Mouse (Mus musculus) layer of hippocampus, postnatal 14 days (tissue): ENCODE measurements at regions not wholly inside any gene's neighbourhood (a gene's known extent, or its start where the extent isn't known, plus 50 kb on each side); places are given as distances from the start of the nearest gene placed in this dataset.

Experiments used
- DNase-seq, 2 experiments: peaks; one replicate each; pipeline ENCODE4 v3.0.0; 2021 to 2022; ENCODE audit warnings: low spot score in 2 of 2, mixed read lengths in 1 of 2

GRCm38 (mm10) chr2:81407372-81407771 lies 645.6 kb upstream of the Zfp804a start:
- DNase-seq: no peak

GRCm38 (mm10) chr2:81411751-81412150 lies 641.3 kb upstream of the Zfp804a start:
- no peak for DNase-seq

- DNase-seq: no peak
These were observed 621.6 kb upstream of the Zfp804a start for GRCm38 (mm10) chr2:81431411-81431810.

- peak; percentile 16 for DNase-seq
These were observed 613.9 kb upstream of the Zfp804a start for GRCm38 (mm10) chr2:81439082-81439481.

GRCm38 (mm10) chr2:81440929-81441328 lies 612.1 kb upstream of the Zfp804a start:
- DNase-seq: peak in 1 of 2 experiments; percentile 39

GRCm38 (mm10) chr2:81450514-81450913 lies 602.5 kb upstream of the Zfp804a start:
- DNase-seq: no peak

- no peak for DNase-seq
These were observed 564.2 kb upstream of the Zfp804a start for GRCm38 (mm10) chr2:81488821-81489220.

- DNase-seq: no peak
These were observed 546.0 kb upstream of the Zfp804a start for GRCm38 (mm10) chr2:81506985-81507384.

- DNase-seq: no peak
These were observed 539.9 kb upstream of the Zfp804a start for GRCm38 (mm10) chr2:81513030-81513579.

- no peak for DNase-seq
These were observed 514.9 kb upstream of the Zfp804a start for GRCm38 (mm10) chr2:81538111-81538510.

- DNase-seq: peak; percentile 12 to 36
These were observed 503.9 kb upstream of the Zfp804a start for GRCm38 (mm10) chr2:81549158-81549557.

- no peak for DNase-seq
These were observed 470.9 kb upstream of the Zfp804a start for GRCm38 (mm10) chr2:81582111-81582510.
